In genomic region chr2:167422150-167422470, GRCm38 (mm10) we compare ENCODE assay signal across 8 mouse cellular contexts. TPM values are rescaled to one million over a fixed set of nuclear protein-coding genes. Genes with fewer than 3 reads are reported as not detected.
DNase-seq lines count a peak whose midpoint lies in the region; ATAC-seq lines count a peak whose summit lies in the region.

No protein-coding gene starts in this region.

- no peaks in the 10 kb centered on the region for H3K27me3 ChIP-seq in kidney, embryonic 16.5 days (ENCODE audit: insufficient read depth, low read length)
- H3K27me3 ChIP-seq in hindbrain, embryonic 16.5 days (replicated peaks; ENCODE audit: control insufficient read depth, insufficient read depth, low read length), result no peaks in the 10 kb centered on the region
- H3K27me3 ChIP-seq in midbrain, embryonic 16.5 days (ENCODE audit: control insufficient read depth, insufficient read depth, low read depth, low read length), result no peaks in the 10 kb centered on the region

- H3K36me3 ChIP-seq in kidney, embryonic 16.5 days (ENCODE audit: insufficient read depth, low read length), result peaks cover 25% of the 10 kb centered on the region
- H3K36me3 ChIP-seq in hindbrain, embryonic 16.5 days (ENCODE audit: control insufficient read depth, insufficient read depth, low read length), result peaks cover 5% of the 10 kb centered on the region
- H3K36me3 ChIP-seq in midbrain, embryonic 16.5 days (ENCODE audit: control insufficient read depth, insufficient read depth, low read length), result peaks cover 5% of the 10 kb centered on the region; the same call in 1 of the 2 replicates

- ATAC-seq in kidney, embryonic 16.5 days (ENCODE audit: low FRiP score, low TSS enrichment), result no peak
- ATAC-seq in hindbrain, embryonic 16.5 days, result peak; percentile 46
- ATAC-seq in midbrain, embryonic 16.5 days, result peak; percentile 41; the same call in 1 of the 2 replicates
- ATAC-seq in megakaryocyte progenitor cell, adult 5-6 weeks (replicated peaks; ENCODE audit: poor library complexity), result no peak

- H3K4me2 ChIP-seq in kidney, embryonic 16.5 days (replicated peaks; ENCODE audit: low read depth, low read length), result peak overlapping the region; percentile 91
- peak overlapping the region; percentile 91 for H3K4me2 ChIP-seq in hindbrain, embryonic 16.5 days (ENCODE audit: low read length)
- H3K4me2 ChIP-seq in midbrain, embryonic 16.5 days (ENCODE audit: low read length), result peak overlapping the region; percentile 89

- 8% methylated on average over 11 of the region's 11 CpGs for WGBS in kidney, embryonic 16.5 days
- 4% methylated on average over 11 of the region's 11 CpGs for WGBS in hindbrain, embryonic 16.5 days
- 3% methylated on average over 11 of the region's 11 CpGs for WGBS in midbrain, embryonic 16.5 days

- H3K9me3 ChIP-seq in kidney, embryonic 16.5 days (ENCODE audit: low read length), result 0 out of 2 replicates have a peak, but pooled peaks cover 2% of the 10 kb centered on the region
- no peaks in the 10 kb centered on the region for H3K9me3 ChIP-seq in hindbrain, embryonic 16.5 days (ENCODE audit: control insufficient read depth, low read length)
- H3K9me3 ChIP-seq in midbrain, embryonic 16.5 days (replicated peaks; ENCODE audit: control insufficient read depth, low read length, poor library complexity, severe bottlenecking), result no peaks in the 10 kb centered on the region

- H3K27ac ChIP-seq in kidney, embryonic 16.5 days (ENCODE audit: low read length), result peak overlapping the region; percentile 98
- peak overlapping the region; percentile 95 for H3K27ac ChIP-seq in brown adipose tissue, adult 24 weeks (replicated peaks; ENCODE audit: low read depth, low read length)
- peak overlapping the region; percentile 99 for H3K27ac ChIP-seq in hindbrain, embryonic 16.5 days (ENCODE audit: low read depth, low read length)
- H3K27ac ChIP-seq in midbrain, embryonic 16.5 days (ENCODE audit: low read length), result peak overlapping the region; percentile 100

- DNase-seq in kidney, adult 9 months, result no peak
- DNase-seq in right cerebral cortex, postnatal 14 days, result no peak
- DNase-seq in B cell, adult 2 months, result no peak

- H3K4me3 ChIP-seq in kidney, embryonic 16.5 days (ENCODE audit: low read length), result peak overlapping the region; percentile 87
- peak overlapping the region; percentile 80 for H3K4me3 ChIP-seq in brown adipose tissue, adult 24 weeks (ENCODE audit: insufficient read depth, low read depth, low read length)
- peak overlapping the region; percentile 77 for H3K4me3 ChIP-seq in hindbrain, embryonic 16.5 days (ENCODE audit: low read length)
- H3K4me3 ChIP-seq in midbrain, embryonic 16.5 days (ENCODE audit: low read depth, low read length), result peak overlapping the region; percentile 80

- peak overlapping the region; percentile 98 for H3K9ac ChIP-seq in kidney, embryonic 16.5 days (replicated peaks; ENCODE audit: low read length)
- H3K9ac ChIP-seq in hindbrain, embryonic 16.5 days (ENCODE audit: low read depth, low read length), result peak overlapping the region; percentile 94
- H3K9ac ChIP-seq in midbrain, embryonic 16.5 days (ENCODE audit: low read depth, low read length), result peak overlapping the region; percentile 93

- H3K4me1 ChIP-seq in kidney, embryonic 16.5 days (ENCODE audit: insufficient read depth, low read length), result peaks cover 18% of the 10 kb centered on the region
- H3K4me1 ChIP-seq in brown adipose tissue, adult 24 weeks (ENCODE audit: control insufficient read depth, insufficient read depth, insufficient read length, low read length), result peaks cover 2% of the 10 kb centered on the region; the same call in 1 of the 2 replicates
- H3K4me1 ChIP-seq in hindbrain, embryonic 16.5 days (ENCODE audit: control insufficient read depth, insufficient read depth, low read depth, low read length), result peaks cover 16% of the 10 kb centered on the region
- H3K4me1 ChIP-seq in midbrain, embryonic 16.5 days (ENCODE audit: control insufficient read depth, insufficient read depth, low read length), result peaks cover 17% of the 10 kb centered on the region

RNA-seq across cellular contexts. Expression of gene Slc9a8, which starts 0.6 kb away (rescaled TPM):
- polyA plus RNA-seq in kidney, embryonic 16.5 days (2015; fragmentation: Nextera tagmentation; extraction: Ambion mirVana), result 20.7 and 25.7 TPM in 2 replicates
- 9.0 and 13.5 TPM in 2 replicates for polyA plus RNA-seq in brown adipose tissue, adult 24 weeks (2012; ENCODE audit: insufficient read depth, insufficient read length, missing spikeins)
- polyA plus RNA-seq in hindbrain, embryonic 16.5 days (2015; fragmentation: Nextera tagmentation; extraction: Ambion mirVana), result 18.7 and 19.9 TPM in 2 replicates
- polyA plus RNA-seq in midbrain, embryonic 16.5 days (2015; fragmentation: Nextera tagmentation; extraction: Ambion mirVana), result 19.4 and 20.9 TPM in 2 replicates
- total RNA-seq in megakaryocyte progenitor cell, adult 5-6 weeks (2015), result 25.5 and 37.4 TPM in 2 replicates
- total RNA-seq in megakaryocyte progenitor cell, adult 5-6 weeks (2017), result 17.9 and 25.3 TPM in 2 replicates

Comparison
In these comparisons a context has a peak if more than half of its experiments do, and no peak if none do; other contexts are left out.
1. ATAC-seq: peak in hindbrain, embryonic 16.5 days (single experiment) and midbrain, embryonic 16.5 days (single experiment); none in kidney, embryonic 16.5 days (single experiment) and megakaryocyte progenitor cell, adult 5-6 weeks (single experiment).
2. Peak in every context shown above with its lines, with median percentiles within 50 percentile points of each other: H3K27ac ChIP-seq, H3K4me2 ChIP-seq, H3K4me3 ChIP-seq and H3K9ac ChIP-seq.